Mouse (Mus musculus) cerebellum, adult 11 months (tissue): ENCODE measurements at regions not wholly inside any gene's neighbourhood (a gene's known extent, or its start where the extent isn't known, plus 50 kb on each side); places are given as distances from the start of the nearest gene placed in this dataset.

Experiments
- DNase-seq: peaks from one replicate; pipeline ENCODE4 v3.0.0; 2022

DNA sequence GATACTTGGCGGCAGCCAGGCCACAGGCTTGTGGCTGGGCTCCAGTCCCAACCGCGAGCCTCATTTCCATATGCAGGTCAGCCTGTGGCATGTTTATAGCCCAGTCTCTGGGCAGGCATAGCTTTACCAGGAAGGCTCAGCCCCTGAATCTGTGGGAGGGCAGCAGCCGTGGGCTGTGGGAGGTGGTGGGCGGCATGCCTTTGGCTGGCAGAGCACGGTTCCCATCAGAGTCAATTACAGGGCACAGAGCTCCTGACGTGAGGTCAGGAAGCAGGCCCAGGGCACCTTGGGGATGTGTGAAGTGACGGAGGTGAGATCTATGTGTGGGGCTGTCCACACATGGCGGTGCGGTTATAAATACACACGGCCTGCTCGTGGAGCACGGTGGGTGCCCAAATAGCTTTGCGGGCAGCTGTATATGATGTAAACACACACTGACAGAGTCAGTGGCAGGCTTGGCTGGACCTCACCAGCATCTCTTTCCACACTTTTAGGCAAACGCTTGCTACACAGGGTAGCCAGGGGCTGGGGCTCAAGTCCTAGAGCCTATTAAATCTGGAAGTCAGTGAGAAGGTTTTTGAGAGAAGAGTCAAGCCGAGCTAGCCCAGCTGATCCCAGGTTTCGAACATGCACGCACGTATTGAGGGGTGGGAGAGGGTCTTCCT, 71.8 kb downstream of the Gm525 start:
- DNase-seq = no peak

DNA sequence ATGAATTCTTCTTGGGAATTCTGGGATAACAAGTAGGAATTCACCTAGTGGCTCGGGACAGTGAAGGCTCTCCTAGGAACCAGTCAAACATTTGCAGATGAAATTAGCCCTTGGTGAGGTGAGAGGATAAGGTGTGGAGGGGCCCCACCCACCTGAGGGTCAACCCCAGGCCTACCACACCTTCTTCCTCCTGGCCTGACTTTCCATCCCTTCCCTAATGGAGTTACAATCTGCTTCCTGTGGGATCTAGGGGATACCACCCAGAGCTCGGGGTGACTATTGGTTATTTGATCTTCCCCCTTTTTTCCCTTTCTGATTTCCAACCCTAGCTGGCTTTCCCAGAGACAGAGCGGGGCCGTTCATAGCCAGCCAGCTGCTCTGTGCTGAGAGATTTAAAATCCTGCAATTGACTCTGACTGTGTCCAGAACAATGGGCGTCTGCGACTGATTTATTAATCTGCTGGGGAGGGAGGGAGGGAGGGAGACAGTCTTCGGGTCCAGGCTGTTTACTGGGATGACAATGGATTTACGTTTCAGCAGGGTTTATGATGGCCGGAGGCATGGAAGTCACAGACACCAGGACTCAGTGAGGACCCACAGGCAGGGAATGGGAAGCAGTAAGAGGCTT, 69.0 kb downstream of the Gm525 start:
- DNase-seq = no peak
